Mouse (Mus musculus): ENCODE results near the gene Ccdc183. TPM values are rescaled to one million over a fixed set of nuclear protein-coding genes. Genes with fewer than 3 reads are reported as not detected.

Gene Ccdc183
- polyA plus RNA-seq, 1 experiment from 2014 or later, result 0.32 TPM

- no peak for ATAC-seq (replicated peaks; ENCODE audit: low FRiP score, low read depth)
- no peak overlapping the region for H3K9ac ChIP-seq (ENCODE audit: low read depth, low read length)
- no peaks in the 10 kb centered on the region for H3K36me3 ChIP-seq (ENCODE audit: insufficient read depth, low read length)
- no peak overlapping the region for H3K27ac ChIP-seq
- no peak for TF ChIP-seq CTCF (IDR thresholded peaks at IDR 0.05; ENCODE audit: low read depth)
- H3K9me3 ChIP-seq (replicated peaks; ENCODE audit: low read length), result no peaks in the 10 kb centered on the region
- no peak for DNase-seq (ENCODE audit: low spot score)
- no peak overlapping the region for H3K4me3 ChIP-seq (replicated peaks; ENCODE audit: low read depth, low read length)
- no peak overlapping the region for H3K4me2 ChIP-seq (ENCODE audit: low read length)
- 78% methylated on average over 3 of the region's 3 CpGs for WGBS
- no peaks in the 10 kb centered on the region for H3K27me3 ChIP-seq (ENCODE audit: insufficient read depth, low read length)
- H3K4me1 ChIP-seq (replicated peaks; ENCODE audit: insufficient read depth, low read length), result no peaks in the 10 kb centered on the region
Measured at GRCm38 (mm10) chr2:25633616-25634015, 16.1 kb upstream of the Ccdc183 start.

- Histone ChIP-seq H3K9ac (ENCODE audit: low read depth, low read length) (no peak overlapping the region), H3K36me3 (ENCODE audit: insufficient read depth, low read length) (no peaks in the 10 kb centered on the region), H3K4me3 (replicated peaks; ENCODE audit: low read depth, low read length) (no peak overlapping the region), H3K9me3 (replicated peaks; ENCODE audit: low read length) (no peaks in the 10 kb centered on the region), H3K27ac (no peak overlapping the region), H3K4me1 (replicated peaks; ENCODE audit: insufficient read depth, low read length) (no peaks in the 10 kb centered on the region), H3K27me3 (ENCODE audit: insufficient read depth, low read length) (no peaks in the 10 kb centered on the region), H3K4me2 (ENCODE audit: low read length) (no peak overlapping the region)
- ATAC-seq (replicated peaks; ENCODE audit: low FRiP score, low read depth), result no peak
- no peak for DNase-seq (ENCODE audit: low spot score)
- 24% methylated on average over 4 of the region's 4 CpGs for WGBS
- TF ChIP-seq CTCF (IDR thresholded peaks at IDR 0.05; ENCODE audit: low read depth), result no peak
Measured at GRCm38 (mm10) chr2:25628738-25629137, 11.3 kb upstream of the Ccdc183 start.

- H3K27me3 ChIP-seq (ENCODE audit: insufficient read depth, low read length), result no peaks in the 10 kb centered on the region
- no peak for ATAC-seq (replicated peaks; ENCODE audit: low FRiP score, low read depth)
- H3K9me3 ChIP-seq (replicated peaks; ENCODE audit: low read length), result no peaks in the 10 kb centered on the region
- WGBS, result 88% methylated on average over 6 of the region's 6 CpGs
- H3K4me3 ChIP-seq (replicated peaks; ENCODE audit: low read depth, low read length), result no peak within 1 kb of the TSS
- no peak within 1 kb of the TSS for H3K4me2 ChIP-seq (ENCODE audit: low read length)
- H3K4me1 ChIP-seq (replicated peaks; ENCODE audit: insufficient read depth, low read length), result no peaks in the 10 kb centered on the region
- H3K27ac ChIP-seq, result no peak within 1 kb of the TSS
- H3K9ac ChIP-seq (ENCODE audit: low read depth, low read length), result no peak within 1 kb of the TSS
- TF ChIP-seq CTCF (IDR thresholded peaks at IDR 0.05; ENCODE audit: low read depth), result no peak
- no peak for DNase-seq (ENCODE audit: low spot score)
- H3K36me3 ChIP-seq (ENCODE audit: insufficient read depth, low read length), result no peaks in the 10 kb centered on the region
Measured at GRCm38 (mm10) chr2:25627811-25628210, 10.3 kb upstream of the Ccdc183 start, which contains the start of gene Fcna. Gene Fcna (minus strand): TSS chr2:25628030.

GRCm38 (mm10) chr2:25625986-25626385 lies 8.5 kb upstream of the Ccdc183 start:
- no peaks in the 10 kb centered on the region for H3K36me3 ChIP-seq (ENCODE audit: insufficient read depth, low read length)
- ATAC-seq (replicated peaks; ENCODE audit: low FRiP score, low read depth) (no peak), DNase-seq (ENCODE audit: low spot score) (no peak)
- peaks cover under 1% of the 10 kb centered on the region; the same call in 1 of the 2 replicates for H3K4me1 ChIP-seq (replicated peaks; ENCODE audit: insufficient read depth, low read length)
- no peak overlapping the region for H3K4me3 ChIP-seq (replicated peaks; ENCODE audit: low read depth, low read length)
- no peak overlapping the region for H3K27ac ChIP-seq
- WGBS, result 35% methylated on average over 5 of the region's 5 CpGs
- no peak overlapping the region for H3K9ac ChIP-seq (ENCODE audit: low read depth, low read length)
- H3K9me3 ChIP-seq (replicated peaks; ENCODE audit: low read length), result no peaks in the 10 kb centered on the region
- H3K4me2 ChIP-seq (ENCODE audit: low read length), result no peak overlapping the region
- no peaks in the 10 kb centered on the region for H3K27me3 ChIP-seq (ENCODE audit: insufficient read depth, low read length)
- TF ChIP-seq CTCF (IDR thresholded peaks at IDR 0.05; ENCODE audit: low read depth), result no peak

- peak; percentile 76 for TF ChIP-seq CTCF (IDR thresholded peaks at IDR 0.05; ENCODE audit: low read depth)
- no peaks in the 10 kb centered on the region for H3K9me3 ChIP-seq (replicated peaks; ENCODE audit: low read length)
- peaks cover 4% of the 10 kb centered on the region; the same call in 1 of the 2 replicates for H3K4me1 ChIP-seq (replicated peaks; ENCODE audit: insufficient read depth, low read length)
- ATAC-seq (replicated peaks; ENCODE audit: low FRiP score, low read depth) (peak; percentile 92), DNase-seq (ENCODE audit: low spot score) (peak; percentile 90)
- no peaks in the 10 kb centered on the region for H3K36me3 ChIP-seq (ENCODE audit: insufficient read depth, low read length)
- H3K27ac ChIP-seq, result peak within 1 kb of the TSS; percentile 76
- peak within 1 kb of the TSS; percentile 32 for H3K4me3 ChIP-seq (replicated peaks; ENCODE audit: low read depth, low read length)
- H3K4me2 ChIP-seq (ENCODE audit: low read length), result peak within 1 kb of the TSS; percentile 69
- no peaks in the 10 kb centered on the region for H3K27me3 ChIP-seq (ENCODE audit: insufficient read depth, low read length)
- peak within 1 kb of the TSS; percentile 51 for H3K9ac ChIP-seq (ENCODE audit: low read depth, low read length)
- WGBS, result 5% methylated on average over 34 of the region's 34 CpGs
Measured at GRCm38 (mm10) chr2:25621229-25622200, 4.0 kb upstream of the Ccdc183 start, which contains the start of gene Tmem141. Gene Tmem141 (minus strand): TSS chr2:25622005.

- Histone ChIP-seq H3K4me2 (ENCODE audit: low read length) (peak overlapping the region; percentile 69; the same call in 1 of the 2 replicates), H3K9ac (ENCODE audit: low read depth, low read length) (no peak overlapping the region), H3K4me3 (replicated peaks; ENCODE audit: low read depth, low read length) (no peak overlapping the region), H3K36me3 (ENCODE audit: insufficient read depth, low read length) (no peaks in the 10 kb centered on the region), H3K27ac (peak overlapping the region; percentile 76), H3K4me1 (replicated peaks; ENCODE audit: insufficient read depth, low read length) (peaks cover 11% of the 10 kb centered on the region), H3K27me3 (ENCODE audit: insufficient read depth, low read length) (0 out of 2 replicates have a peak, but pooled peaks cover 3% of the 10 kb centered on the region), H3K9me3 (replicated peaks; ENCODE audit: low read length) (no peaks in the 10 kb centered on the region)
- ATAC-seq (replicated peaks; ENCODE audit: low FRiP score, low read depth) (no peak), DNase-seq (ENCODE audit: low spot score) (no peak)
- no peak for TF ChIP-seq CTCF (IDR thresholded peaks at IDR 0.05; ENCODE audit: low read depth)
- WGBS, result 79% methylated on average over 4 of the region's 4 CpGs
Measured at GRCm38 (mm10) chr2:25620852-25621228, 3.4 kb upstream of the Ccdc183 start.

Data from kidney, postnatal 0 days (tissue).